Mouse (Mus musculus) G1E-ER4 (cell line): ENCODE measurements around the gene Fads1. TPM values are rescaled to one million over a fixed set of nuclear protein-coding genes. Genes with fewer than 3 reads are reported as not detected.

Experiments used
- GATA1 ChIP-seq: IDR thresholded peaks from one replicate; pipeline ENCODE4 v1.8.0; 2012; ENCODE audit warnings: low read length, inconsistent platforms
- polyA plus RNA-seq: library from polyadenylated mRNA; stranded (reverse); fragments of >175 nt; gene quantifications from 2 replicates; pipeline ENCODE4 v1.2.3, GENCODE M21; 2012

Fads1 gene
- polyA plus RNA-seq = 204 and 238 TPM in 2 replicates

DNA sequence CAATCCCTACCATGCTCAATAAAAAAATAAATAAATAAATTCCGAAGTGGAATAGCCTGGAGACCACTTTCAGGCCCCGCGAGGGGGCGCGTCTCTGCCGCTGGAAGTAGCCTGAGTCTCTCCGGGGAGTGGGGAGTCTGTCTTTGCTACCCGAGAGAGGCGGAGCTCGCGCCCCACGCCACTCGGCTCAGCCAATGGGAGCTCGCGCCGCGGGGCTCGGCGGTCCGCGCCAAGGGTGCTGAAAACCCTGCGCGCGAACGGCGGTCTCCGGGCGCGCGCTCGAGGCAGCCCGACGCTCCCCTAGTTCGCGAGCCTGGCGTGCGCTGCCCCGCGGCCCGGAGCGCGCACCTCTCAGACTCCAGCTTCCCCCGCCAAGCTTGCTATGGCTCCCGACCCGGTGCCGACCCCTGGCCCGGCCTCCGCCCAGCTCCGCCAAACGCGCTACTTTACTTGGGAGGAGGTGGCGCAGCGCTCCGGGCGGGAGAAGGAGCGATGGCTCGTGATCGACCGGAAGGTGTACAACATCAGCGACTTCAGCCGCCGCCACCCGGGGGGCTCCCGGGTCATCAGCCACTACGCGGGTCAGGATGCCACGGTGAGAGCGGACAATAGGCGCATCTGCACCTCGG, at the start of gene Fads1:
Fads1 (plus strand) TSS at position 219 of the 629 bp plus-strand sequence.
- no peak for TF ChIP-seq GATA1

GRCm38 (mm10) chr19:10134692-10135091, 48.0 kb upstream of the Fads1 start:
- TF ChIP-seq GATA1 = no peak

DNA sequence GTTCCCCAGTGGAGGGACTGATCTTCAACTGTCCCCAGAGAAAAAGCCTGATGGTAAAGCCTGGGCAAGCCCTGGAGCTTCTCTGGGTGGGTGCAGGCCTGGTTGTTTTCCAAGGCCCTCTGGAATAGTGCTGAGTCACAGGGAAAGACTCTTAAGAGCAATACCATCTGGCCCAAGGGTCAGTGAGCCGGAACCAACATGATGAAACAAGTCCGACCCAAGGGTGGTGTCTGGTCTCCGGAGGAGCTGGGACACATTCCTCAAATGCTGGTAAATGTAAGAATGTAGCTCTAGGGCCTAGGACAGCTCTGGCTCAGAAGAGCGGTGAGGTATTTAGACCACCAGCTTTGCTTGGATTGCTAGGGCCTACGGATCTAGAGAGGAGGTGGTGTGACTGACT, 45.3 kb upstream of the Fads1 start:
- no peak for TF ChIP-seq GATA1

DNA sequence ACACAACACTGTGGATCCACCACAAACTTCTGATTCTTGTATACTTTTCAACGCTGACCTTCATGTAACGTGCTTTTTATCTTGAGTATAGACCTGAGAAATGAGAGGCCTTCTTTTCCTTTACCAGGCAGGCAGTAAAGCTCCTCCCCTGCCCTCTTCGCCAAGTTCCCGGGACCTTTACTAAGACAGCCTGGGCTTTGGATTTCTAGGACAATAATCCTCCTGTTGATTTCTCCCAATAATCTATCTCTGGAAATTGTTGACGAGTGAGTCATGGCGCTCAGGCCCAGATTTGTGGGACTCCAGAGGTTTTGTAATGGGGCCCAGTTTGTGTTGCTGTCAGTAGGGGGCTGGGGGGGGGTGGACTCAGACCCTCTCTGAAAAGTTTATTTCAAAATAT, 43.0 kb upstream of the Fads1 start:
- TF ChIP-seq GATA1 = no peak

- no peak for TF ChIP-seq GATA1
Observed at GRCm38 (mm10) chr19:10143667-10144066, 39.0 kb upstream of the Fads1 start.

DNA sequence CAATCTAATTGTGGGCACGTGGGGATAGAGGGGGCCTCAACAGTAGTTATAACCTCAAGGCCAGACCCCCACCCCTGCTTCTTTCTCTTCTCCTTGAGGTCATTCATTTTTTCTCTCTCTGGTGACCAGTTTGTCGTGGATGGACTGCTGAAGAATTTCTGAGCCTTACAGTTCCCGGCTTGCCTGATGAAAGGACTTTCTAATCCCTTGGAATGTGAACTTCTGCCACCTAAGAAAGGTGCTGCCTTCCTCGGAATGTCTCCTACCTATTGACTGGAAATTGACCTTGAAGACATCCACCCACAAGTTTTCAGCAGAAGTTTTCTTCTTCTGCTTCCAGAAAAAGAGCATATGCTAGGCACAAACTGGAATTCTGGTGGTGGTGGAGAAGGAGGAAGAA, 38.2 kb upstream of the Fads1 start:
- no peak for TF ChIP-seq GATA1

GRCm38 (mm10) chr19:10148555-10148954, 34.1 kb upstream of the Fads1 start:
- TF ChIP-seq GATA1 = no peak

DNA sequence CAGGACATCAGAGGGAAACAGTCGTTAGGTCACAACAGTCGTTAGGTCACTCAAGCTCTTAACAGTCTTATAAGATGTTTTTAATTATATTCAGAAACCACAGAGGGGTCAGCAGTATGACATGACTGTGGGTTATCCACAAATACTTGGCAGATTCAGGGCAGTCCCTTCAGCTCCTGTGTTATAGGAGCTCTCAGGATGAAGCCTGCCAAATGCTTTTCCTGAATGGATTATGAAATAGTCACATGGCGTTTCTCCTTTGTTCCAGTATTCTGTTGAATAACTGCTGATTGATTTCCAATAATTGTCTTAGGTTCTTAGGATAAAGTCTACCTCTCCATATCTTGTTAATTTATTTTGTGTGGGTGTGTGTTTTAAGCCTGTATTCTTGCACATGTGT, 33.5 kb upstream of the Fads1 start:
- no peak for TF ChIP-seq GATA1

GRCm38 (mm10) chr19:10157725-10158124, 25.0 kb upstream of the Fads1 start:
- no peak for TF ChIP-seq GATA1

DNA sequence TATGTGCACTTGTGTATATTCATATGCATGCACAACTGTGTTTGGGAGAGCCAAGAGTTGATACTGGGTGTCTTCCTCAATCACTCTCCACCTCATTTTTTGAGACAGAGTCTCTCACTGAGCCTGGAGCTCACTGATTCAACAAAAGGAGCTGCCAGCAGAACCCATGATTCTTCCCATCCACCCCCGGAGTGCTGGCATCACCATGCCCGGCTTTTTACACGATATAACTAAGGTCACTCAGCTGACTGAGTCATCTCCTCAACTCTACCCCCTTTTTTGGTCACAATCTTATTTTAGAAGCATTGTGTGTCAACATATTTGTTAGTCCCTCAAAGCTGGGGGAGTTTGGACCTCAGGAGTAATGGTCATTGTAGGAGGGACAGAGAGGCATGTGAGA, 18.8 kb upstream of the Fads1 start:
- no peak for TF ChIP-seq GATA1

- TF ChIP-seq GATA1 = no peak
Observed at GRCm38 (mm10) chr19:10167112-10167511, 15.6 kb upstream of the Fads1 start.

GRCm38 (mm10) chr19:10167951-10168350, 14.7 kb upstream of the Fads1 start:
- TF ChIP-seq GATA1 = no peak

DNA sequence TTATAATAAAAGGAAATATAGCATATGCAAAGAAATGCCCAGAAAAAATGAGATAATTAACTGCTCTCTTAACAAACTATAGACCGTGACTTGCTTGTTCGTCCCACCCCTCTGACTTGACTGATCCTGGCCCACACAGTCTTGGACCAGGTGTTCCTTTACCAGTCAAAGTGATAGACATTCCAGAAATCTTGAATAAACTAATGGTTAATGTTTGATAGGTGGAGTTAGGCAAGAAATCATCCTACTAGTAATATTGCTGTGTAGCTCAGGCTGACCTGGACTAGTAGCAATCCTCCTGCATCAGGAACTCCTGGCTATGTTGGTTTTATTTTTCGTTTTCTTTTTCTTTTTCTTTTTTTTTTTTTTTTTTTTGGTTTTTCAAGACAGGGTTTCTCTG, 14.2 kb upstream of the Fads1 start:
- no peak for TF ChIP-seq GATA1

- no peak for TF ChIP-seq GATA1
Observed at GRCm38 (mm10) chr19:10169179-10169578, 13.5 kb upstream of the Fads1 start.

DNA sequence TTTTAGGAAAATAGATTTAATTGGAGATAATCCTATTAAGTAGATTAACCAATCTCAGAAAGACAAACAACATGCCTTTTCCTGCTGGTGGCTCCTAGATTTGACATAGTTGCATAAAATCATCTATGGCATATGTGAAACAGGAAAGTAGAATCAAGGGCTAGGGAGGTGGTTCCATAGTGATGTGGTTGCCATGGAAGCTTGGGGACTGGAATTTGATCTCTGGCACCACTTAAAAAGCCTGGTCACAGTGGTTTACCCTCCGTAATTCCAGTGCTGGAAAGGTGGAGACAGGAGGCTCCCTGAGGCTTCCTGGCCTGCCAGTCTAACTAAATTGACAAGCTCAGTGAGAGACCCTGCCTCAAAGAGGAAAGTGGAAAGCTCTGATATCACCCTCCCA, 12.2 kb upstream of the Fads1 start:
- TF ChIP-seq GATA1 = no peak

DNA sequence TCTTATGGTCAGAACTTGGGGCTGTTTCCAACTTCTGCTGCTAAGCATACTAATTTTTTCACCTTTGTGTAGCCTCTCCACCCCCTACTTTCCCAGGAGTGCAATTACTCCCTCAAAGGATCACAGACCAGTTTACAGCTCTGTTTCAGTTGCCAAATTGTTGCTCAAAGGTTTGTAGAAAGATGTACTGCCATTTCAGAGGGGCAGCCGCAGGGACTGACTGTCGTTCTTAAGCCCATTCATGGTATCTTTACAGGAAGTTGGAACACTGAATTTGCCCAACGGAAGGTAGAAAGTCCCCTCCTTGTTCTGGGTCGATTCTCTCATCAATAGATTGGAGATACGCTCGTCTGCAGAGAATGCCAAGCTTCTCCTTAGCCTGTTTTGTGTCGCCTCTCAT, 11.3 kb upstream of the Fads1 start:
- no peak for TF ChIP-seq GATA1

- no peak for TF ChIP-seq GATA1
Observed at GRCm38 (mm10) chr19:10171846-10172245, 10.8 kb upstream of the Fads1 start.
